Mouse (Mus musculus): ENCODE measurements around the gene Cpsf2. TPM values are rescaled to one million over a fixed set of nuclear protein-coding genes. Genes with fewer than 3 reads are reported as not detected.

The Cpsf2 gene
- polyA plus RNA-seq, 1 experiment from 2014 or later: 37.4 TPM

Other genes with a start within 250 kb of the Cpsf2 start
- gene Fbln5, start 156.9 kb upstream of the Cpsf2 start, polyA plus RNA-seq (2014; fragmentation: Nextera tagmentation; extraction: Ambion mirVana): 1.1 and 6.0 TPM in 2 replicates
- gene Trip11, start 62.7 kb upstream of the Cpsf2 start, polyA plus RNA-seq (2014; fragmentation: Nextera tagmentation; extraction: Ambion mirVana): 22.6 and 24.3 TPM in 2 replicates
- gene Atxn3, start 17.7 kb upstream of the Cpsf2 start, polyA plus RNA-seq (2014; fragmentation: Nextera tagmentation; extraction: Ambion mirVana): 13.6 and 19.5 TPM in 2 replicates
- gene Slc24a4, start 152.7 kb downstream of the Cpsf2 start, polyA plus RNA-seq (2014; fragmentation: Nextera tagmentation; extraction: Ambion mirVana): 0.89 and 1.2 TPM in 2 replicates